9 mouse cellular contexts compared by ENCODE assay signal in the genomic region with DNA sequence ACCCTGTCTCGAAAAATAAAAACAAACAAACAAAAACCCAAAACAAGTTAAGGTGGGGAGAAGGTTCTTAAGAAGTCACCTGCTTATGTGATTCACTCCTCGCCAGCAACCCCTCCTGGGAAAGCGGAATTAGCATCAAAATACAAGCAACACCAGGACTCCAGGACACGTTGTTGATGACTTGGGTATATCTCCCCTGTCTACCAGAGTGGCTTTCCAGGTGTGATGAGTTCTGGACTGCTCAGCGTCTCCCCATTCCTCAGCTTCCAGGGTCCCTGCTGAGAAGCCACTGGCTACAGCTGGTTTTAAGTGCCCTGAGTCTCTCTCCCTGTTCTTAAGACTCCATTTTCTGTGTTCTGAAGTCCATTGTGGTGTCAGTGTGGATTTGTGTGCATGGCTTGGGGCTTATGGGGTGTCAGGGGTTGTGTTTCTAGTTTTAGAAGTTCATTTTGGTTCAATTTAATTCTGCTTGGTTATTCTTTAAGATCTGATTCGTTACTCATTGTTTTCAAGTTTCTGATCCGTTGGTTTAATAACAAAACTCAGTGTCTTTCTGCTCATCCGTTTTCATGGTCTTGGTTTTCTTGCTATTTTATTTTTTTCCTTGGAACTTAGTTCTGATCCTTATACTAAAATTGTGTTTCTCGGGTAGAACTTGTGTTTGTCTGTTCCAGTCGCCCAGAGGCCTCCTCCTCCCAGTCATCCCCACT. TPM values are rescaled to one million over a fixed set of nuclear protein-coding genes. Genes with fewer than 3 reads are reported as not detected.
DNase-seq lines count a peak whose midpoint lies in the region; ATAC-seq lines count a peak whose summit lies in the region.
"Had no signal": no experiment of that assay in that cellular context is flagged by ENCODE, and none has a peak within 500 bp of the region (broad histone marks: within the 10 kb centered on the region; RNA-seq: fewer than 3 reads in every experiment).

No protein-coding gene starts in this region.

- H3K9me3 ChIP-seq in heart, embryonic 13.5 days, result no peaks in the 10 kb centered on the region
- 0 out of 2 replicates have a peak, but pooled peaks cover under 1% of the 10 kb centered on the region for H3K9me3 ChIP-seq in embryonic facial prominence, embryonic 10.5 days
- H3K9me3 ChIP-seq in intestine, embryonic 15.5 days, result no peaks in the 10 kb centered on the region
- H3K9me3 ChIP-seq in midbrain, embryonic 15.5 days, result no peaks in the 10 kb centered on the region

- intact Hi-C loops in heart, postnatal 36 days (cut with DNase I), result no loop called here

- peak overlapping the region; percentile 79 for H3K27ac ChIP-seq in heart, embryonic 13.5 days (replicated peaks)
- peak overlapping the region; percentile 70; the same call in 1 of the 2 replicates for H3K27ac ChIP-seq in embryonic facial prominence, embryonic 10.5 days (replicated peaks)
- peak overlapping the region; percentile 92 for H3K27ac ChIP-seq in intestine, embryonic 15.5 days
- H3K27ac ChIP-seq in midbrain, embryonic 15.5 days, result 0 out of 2 replicates have a peak overlapping the region, but pooled peaks have one; percentile 59

- peak overlapping the region; percentile 47 for H3K4me3 ChIP-seq in heart, embryonic 13.5 days
- peak overlapping the region; percentile 39 for H3K4me3 ChIP-seq in embryonic facial prominence, embryonic 10.5 days
- peak overlapping the region; percentile 31 for H3K4me3 ChIP-seq in intestine, embryonic 15.5 days (replicated peaks)
- H3K4me3 ChIP-seq in midbrain, embryonic 15.5 days, result no peak overlapping the region

- no peaks in the 10 kb centered on the region for H3K27me3 ChIP-seq in heart, embryonic 13.5 days (replicated peaks)
- no peaks in the 10 kb centered on the region for H3K27me3 ChIP-seq in embryonic facial prominence, embryonic 10.5 days (replicated peaks; ENCODE audit: low read depth, poor library complexity, severe bottlenecking)
- H3K27me3 ChIP-seq in intestine, embryonic 15.5 days (replicated peaks), result no peaks in the 10 kb centered on the region
- no peaks in the 10 kb centered on the region for H3K27me3 ChIP-seq in midbrain, embryonic 15.5 days (replicated peaks)
- H3K27me3 ChIP-seq: CH12.LX had no signal

- no peak for DNase-seq in heart, postnatal 36 days
- no peak for DNase-seq in embryonic facial prominence, embryonic 10.5 days (ENCODE audit: low spot score)
- DNase-seq in cerebellum, postnatal 14 days, result no peak

- H3K36me3 ChIP-seq in heart, embryonic 13.5 days, result peaks cover 2% of the 10 kb centered on the region; the same call in 1 of the 2 replicates
- peaks cover 2% of the 10 kb centered on the region for H3K36me3 ChIP-seq in embryonic facial prominence, embryonic 10.5 days (replicated peaks)
- H3K36me3 ChIP-seq in intestine, embryonic 15.5 days, result no peaks in the 10 kb centered on the region
- no peaks in the 10 kb centered on the region for H3K36me3 ChIP-seq in midbrain, embryonic 15.5 days (replicated peaks)

- H3K4me2 ChIP-seq in heart, embryonic 13.5 days, result peak overlapping the region; percentile 76
- H3K4me2 ChIP-seq in intestine, embryonic 15.5 days (replicated peaks), result peak overlapping the region; percentile 74
- H3K4me2 ChIP-seq in midbrain, embryonic 15.5 days, result peak overlapping the region; percentile 53

- H3K9ac ChIP-seq in heart, embryonic 13.5 days, result peak overlapping the region; percentile 80
- H3K9ac ChIP-seq in intestine, embryonic 15.5 days, result peak overlapping the region; percentile 46
- H3K9ac ChIP-seq in midbrain, embryonic 15.5 days, result no peak overlapping the region; the same call in 1 of the 2 replicates

- WGBS in heart, embryonic 13.5 days, result 65% methylated on average over 10 of the region's 10 CpGs
- WGBS in embryonic facial prominence, embryonic 10.5 days, result 68% methylated on average over 10 of the region's 10 CpGs
- 59% methylated on average over 10 of the region's 10 CpGs for WGBS in intestine, embryonic 15.5 days
- WGBS in midbrain, embryonic 15.5 days, result 64% methylated on average over 10 of the region's 10 CpGs

- ATAC-seq in heart, embryonic 13.5 days (ENCODE audit: extremely low read depth, insufficient number of reproducible peaks, low FRiP score, low TSS enrichment), result no peak
- ATAC-seq in intestine, embryonic 15.5 days, result no peak
- no peak for ATAC-seq in midbrain, embryonic 15.5 days (replicated peaks)
- ATAC-seq in frontal cortex, adult (ENCODE audit: low TSS enrichment), result no peak
- ATAC-seq in activated CD4-positive, CD25-positive, alpha-beta regulatory T cell, adult 4 months, result no peak

- peaks cover 43% of the 10 kb centered on the region for H3K4me1 ChIP-seq in heart, embryonic 13.5 days
- H3K4me1 ChIP-seq in embryonic facial prominence, embryonic 10.5 days, result peaks cover 42% of the 10 kb centered on the region
- H3K4me1 ChIP-seq in intestine, embryonic 15.5 days (replicated peaks), result peaks cover 19% of the 10 kb centered on the region
- peaks cover 7% of the 10 kb centered on the region for H3K4me1 ChIP-seq in midbrain, embryonic 15.5 days

RNA-seq across cellular contexts. Expression of a gene that starts 7.7 kb away (rescaled TPM):
- 20.0 and 20.5 TPM in 2 replicates for polyA plus RNA-seq in heart, embryonic 13.5 days (2015; fragmentation: Nextera tagmentation; extraction: Ambion mirVana)
- 10 to 100 TPM; 31.0 to 32.6 TPM for total RNA-seq in heart, postnatal 36 days (2021)
- 16.3 and 19.5 TPM in 2 replicates for polyA plus RNA-seq in embryonic facial prominence, embryonic 10.5 days (2016; fragmentation: Nextera tagmentation; extraction: Ambion mirVana)
- 49.8 and 55.9 TPM in 2 replicates for polyA plus RNA-seq in intestine, embryonic 15.5 days (2015; fragmentation: Nextera tagmentation; extraction: Ambion mirVana)
- 6.9 and 7.9 TPM in 2 replicates for polyA plus RNA-seq in midbrain, embryonic 15.5 days (2015; fragmentation: Nextera tagmentation; extraction: Ambion mirVana)
- 1 to 10 TPM; 4.8 to 7.7 TPM for polyA plus RNA-seq in activated CD4-positive, CD25-positive, alpha-beta regulatory T cell, adult 4 months (2017; shearing (Covaris generic))
